ENCODE assay signal across 18 mouse cellular contexts in the genomic region with DNA sequence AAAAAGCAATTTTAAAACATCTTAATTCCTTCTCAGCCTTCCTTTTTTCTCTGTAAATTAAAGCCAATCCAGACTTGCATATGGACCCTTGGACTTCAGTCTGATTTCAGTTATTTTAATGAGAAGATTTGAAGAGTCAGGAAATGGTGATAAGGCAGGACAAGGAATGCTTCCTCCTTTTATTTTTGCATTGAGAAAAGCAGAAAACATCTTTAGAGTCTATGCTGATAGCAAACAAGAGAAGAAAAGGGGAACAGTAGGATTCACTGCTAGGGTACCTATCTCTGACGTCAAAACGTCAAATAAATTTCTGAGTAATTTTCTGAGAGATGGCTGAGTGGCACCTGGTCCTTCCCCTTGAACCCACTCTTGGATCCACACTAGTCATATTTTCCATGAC.
"Had no signal": no experiment of that assay in that cellular context is flagged by ENCODE, and none has a peak within 500 bp of the region (broad histone marks: within the 10 kb centered on the region; RNA-seq: fewer than 3 reads in every experiment).

No protein-coding gene starts in this region.

- H3K27me3 ChIP-seq: megakaryocyte, embryonic 14.5 days; midbrain, embryonic 12.5 days; neural tube, embryonic 13.5 days; neural tube, embryonic 15.5 days had no signal

- H3K9me3 ChIP-seq: megakaryocyte, embryonic 14.5 days; midbrain, embryonic 12.5 days; neural tube, embryonic 13.5 days; neural tube, embryonic 15.5 days had no signal

- H3K4me2 ChIP-seq: lung, embryonic 14.5 days; midbrain, embryonic 12.5 days; neural tube, embryonic 13.5 days; neural tube, embryonic 15.5 days had no signal

- H3K4me3 ChIP-seq: megakaryocyte, embryonic 14.5 days; midbrain, embryonic 12.5 days; neural tube, embryonic 13.5 days; neural tube, embryonic 15.5 days had no signal

- DNase-seq: lung, adult 18-20 months; lung, embryonic 14.5 days; lung, postnatal 10 days; lung, postnatal 4 days; midbrain, embryonic 14.5 days; retina, postnatal 1 day; right cerebral cortex, adult 18-20 months; right cerebral cortex, postnatal 25 days; right cerebral cortex, postnatal 4 days; spleen, adult 18-20 months; thymus, adult 18-20 months; thymus, postnatal 14 days; thymus, postnatal 36 days had no signal

- H3K36me3 ChIP-seq: midbrain, embryonic 12.5 days; neural tube, embryonic 13.5 days; neural tube, embryonic 15.5 days had no signal

- H3K27ac ChIP-seq: liver, embryonic 14.5 days; midbrain, embryonic 12.5 days; neural tube, embryonic 13.5 days; neural tube, embryonic 15.5 days had no signal

- H3K4me1 ChIP-seq: megakaryocyte, embryonic 14.5 days; midbrain, embryonic 12.5 days; neural tube, embryonic 13.5 days; neural tube, embryonic 15.5 days had no signal

- H3K9ac ChIP-seq: liver, embryonic 14.5 days; lung, embryonic 14.5 days; midbrain, embryonic 12.5 days; neural tube, embryonic 13.5 days; neural tube, embryonic 15.5 days had no signal
